Mouse (Mus musculus) limb, embryonic 12.5 days (tissue): ENCODE results near the gene Rnf4. TPM values are rescaled to one million over a fixed set of nuclear protein-coding genes. Genes with fewer than 3 reads are reported as not detected.

Source experiments
- ATAC-seq: fragments of 200-750 bp; cut with Nextera tagmentation; 2 replicates; pipeline ENCODE4 v1.8.0; 2017; ENCODE audit warnings: low read depth, moderate TSS enrichment; ENCODE audit not compliant: insufficient number of reproducible peaks, insufficient read depth, low FRiP score, low TSS enrichment
- H3K27ac ChIP-seq: fragments of 300-500 bp; sonication (generic); 2 replicates; pipeline ENCODE4 v1.5.1; 2016; ENCODE audit warnings: mild to moderate bottlenecking, moderate library complexity
- H3K27me3 ChIP-seq: fragments of 300-500 bp; sonication (generic); 2 replicates; pipeline ENCODE4 v1.6.1; 2016; ENCODE audit warnings: mild to moderate bottlenecking, moderate library complexity
- H3K36me3 ChIP-seq: fragments of 300-500 bp; sonication (generic); 2 replicates; pipeline ENCODE4 v1.6.1; 2016; ENCODE audit warnings: mild to moderate bottlenecking, moderate library complexity
- H3K4me1 ChIP-seq: fragments of 300-500 bp; sonication (generic); replicated peaks from 2 replicates; pipeline ENCODE4 v1.6.1; 2016
- H3K4me2 ChIP-seq: fragments of 300-500 bp; sonication (generic); 2 replicates; pipeline ENCODE4 v1.6.1; 2016; ENCODE audit warnings: mild to moderate bottlenecking, moderate library complexity
- H3K4me3 ChIP-seq: fragments of 300-500 bp; sonication (generic); replicated peaks from 2 replicates; pipeline ENCODE4 v1.5.1; 2016; ENCODE audit warnings: mild to moderate bottlenecking
- H3K9ac ChIP-seq: fragments of 300-500 bp; sonication (generic); replicated peaks from 2 replicates; pipeline ENCODE4 v1.6.1; 2016; ENCODE audit warnings: mild to moderate bottlenecking, moderate library complexity
- H3K9me3 ChIP-seq: fragments of 300-500 bp; sonication (generic); 2 replicates; pipeline ENCODE4 v1.6.1; 2016; ENCODE audit warnings: mild to moderate bottlenecking, moderate library complexity
- WGBS: fragments of 180-500 bp; shearing (Covaris S2); methylation state at CpG from one replicate; pipeline ENCODE4 v1.1.7; 2016; 5-methylcytosine and 5-hydroxymethylcytosine counted together
- polyA plus RNA-seq: library from polyadenylated mRNA; unstranded; fragments of >200 nt; fragmentation: Nextera tagmentation; extraction: Ambion mirVana; gene quantifications from 2 replicates; pipeline ENCODE4 v1.2.1, GENCODE M21; 2016

Rnf4 gene
- polyA plus RNA-seq, 1 experiment from 2014 or later: 181 TPM

GRCm38 (mm10) chr5:34302377-34302776 is 33.7 kb upstream of the Rnf4 start:
- H3K36me3 ChIP-seq: no peaks in the 10 kb centered on the region
- H3K9ac ChIP-seq: no peak overlapping the region
- ATAC-seq: no peak
- no peaks in the 10 kb centered on the region for H3K9me3 ChIP-seq
- no peak overlapping the region for H3K4me3 ChIP-seq
- H3K27me3 ChIP-seq: 0 out of 2 replicates have a peak, but pooled peaks cover 4% of the 10 kb centered on the region
- 85% methylated on average over 7 of the region's 7 CpGs for WGBS
- H3K27ac ChIP-seq: no peak overlapping the region
- no peak overlapping the region for H3K4me2 ChIP-seq
- H3K4me1 ChIP-seq: no peaks in the 10 kb centered on the region

GRCm38 (mm10) chr5:34309016-34309415 is 27.1 kb upstream of the Rnf4 start:
- no peaks in the 10 kb centered on the region for H3K4me1 ChIP-seq
- H3K4me2 ChIP-seq: no peak overlapping the region
- no peak overlapping the region for H3K4me3 ChIP-seq
- no peak overlapping the region for H3K9ac ChIP-seq
- H3K27ac ChIP-seq: no peak overlapping the region
- WGBS: 82% methylated on average over 3 of the region's 3 CpGs
- 0 out of 2 replicates have a peak, but pooled peaks cover 3% of the 10 kb centered on the region for H3K27me3 ChIP-seq
- no peak for ATAC-seq
- H3K36me3 ChIP-seq: no peaks in the 10 kb centered on the region
- H3K9me3 ChIP-seq: no peaks in the 10 kb centered on the region

DNA sequence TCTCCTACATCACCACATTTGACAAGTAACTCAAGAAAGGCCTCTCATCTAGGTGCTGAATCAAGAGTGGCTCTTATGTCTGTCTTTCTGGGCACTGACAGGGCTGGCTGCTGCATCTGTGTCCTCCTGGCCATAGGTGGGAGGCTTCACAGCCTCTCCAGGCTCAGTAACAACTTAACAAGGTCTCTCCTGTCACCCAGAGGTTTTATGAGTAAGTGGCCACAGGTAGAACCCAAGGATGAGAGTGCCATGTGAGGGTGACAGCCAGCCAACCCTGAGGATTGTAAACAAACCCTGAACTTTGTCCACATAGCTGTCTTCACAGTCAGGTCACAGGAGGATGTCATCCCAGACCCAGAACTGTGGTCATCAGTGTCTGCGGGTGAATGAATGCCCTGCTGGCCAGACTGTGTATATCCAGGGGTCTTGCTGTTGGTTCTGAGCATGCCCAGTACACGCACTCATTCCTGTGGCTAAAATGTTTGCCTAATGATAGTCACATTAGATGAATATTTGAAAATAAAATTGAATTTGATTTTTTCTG is 16.5 kb upstream of the Rnf4 start:
- WGBS: 76% methylated on average over 2 of the region's 2 CpGs
- no peaks in the 10 kb centered on the region for H3K27me3 ChIP-seq
- ATAC-seq: no peak
- no peaks in the 10 kb centered on the region for H3K9me3 ChIP-seq
- H3K36me3 ChIP-seq: no peaks in the 10 kb centered on the region
- H3K27ac ChIP-seq: no peak overlapping the region
- no peaks in the 10 kb centered on the region for H3K4me1 ChIP-seq
- H3K9ac ChIP-seq: no peak overlapping the region
- H3K4me2 ChIP-seq: no peak overlapping the region
- no peak overlapping the region for H3K4me3 ChIP-seq

DNA sequence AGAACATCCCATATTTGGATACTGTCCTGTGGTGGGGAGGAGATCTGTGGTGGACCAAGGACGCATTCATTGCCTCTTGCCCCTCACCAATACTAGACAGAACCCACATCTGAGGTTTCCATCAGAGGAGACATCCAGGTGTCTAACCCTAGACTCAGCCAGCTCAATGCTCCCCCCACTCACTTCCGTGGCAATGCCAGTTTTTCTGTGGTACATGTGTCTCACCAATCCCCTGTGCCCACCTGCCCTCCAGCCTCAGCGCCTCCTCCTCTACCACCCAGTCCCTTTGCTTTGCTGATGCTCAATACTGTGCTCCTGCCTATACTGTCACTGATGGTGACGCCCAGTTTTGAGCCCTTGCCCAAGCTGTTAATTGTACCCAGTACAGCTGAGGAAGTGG is 14.9 kb upstream of the Rnf4 start:
- no peak overlapping the region for H3K27ac ChIP-seq
- no peaks in the 10 kb centered on the region for H3K9me3 ChIP-seq
- ATAC-seq: no peak
- no peaks in the 10 kb centered on the region for H3K36me3 ChIP-seq
- no peak overlapping the region for H3K4me2 ChIP-seq
- H3K4me3 ChIP-seq: no peak overlapping the region
- WGBS: 84% methylated on average over 4 of the region's 4 CpGs
- no peaks in the 10 kb centered on the region for H3K27me3 ChIP-seq
- no peak overlapping the region for H3K9ac ChIP-seq
- H3K4me1 ChIP-seq: peaks cover 4% of the 10 kb centered on the region

DNA sequence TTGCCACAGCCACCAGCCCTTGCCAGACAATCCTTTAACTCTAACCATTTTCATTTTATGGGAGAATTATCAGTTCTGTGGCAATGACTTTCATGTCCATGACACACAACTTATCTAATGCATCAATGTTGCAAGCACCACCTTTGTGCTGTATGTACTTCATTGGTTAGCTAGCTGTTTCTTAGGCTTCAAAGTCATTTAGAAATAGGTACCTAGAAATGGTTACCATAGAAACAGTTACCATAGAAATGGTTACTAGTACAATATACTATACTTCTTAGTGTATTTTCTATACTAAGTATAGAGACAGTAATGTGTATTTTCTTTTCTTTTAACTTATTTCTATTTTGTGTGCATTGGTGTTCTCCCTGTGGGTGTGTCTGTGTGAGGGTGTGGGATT is 10.8 kb upstream of the Rnf4 start:
- Histone ChIP-seq H3K36me3 (no peaks in the 10 kb centered on the region), H3K4me2 (no peak overlapping the region), H3K9me3 (no peaks in the 10 kb centered on the region), H3K4me1 (peaks cover 14% of the 10 kb centered on the region), H3K4me3 (no peak overlapping the region), H3K9ac (no peak overlapping the region), H3K27ac (no peak overlapping the region), H3K27me3 (peaks cover 7% of the 10 kb centered on the region; the same call in 1 of the 2 replicates)
- ATAC-seq: no peak

DNA sequence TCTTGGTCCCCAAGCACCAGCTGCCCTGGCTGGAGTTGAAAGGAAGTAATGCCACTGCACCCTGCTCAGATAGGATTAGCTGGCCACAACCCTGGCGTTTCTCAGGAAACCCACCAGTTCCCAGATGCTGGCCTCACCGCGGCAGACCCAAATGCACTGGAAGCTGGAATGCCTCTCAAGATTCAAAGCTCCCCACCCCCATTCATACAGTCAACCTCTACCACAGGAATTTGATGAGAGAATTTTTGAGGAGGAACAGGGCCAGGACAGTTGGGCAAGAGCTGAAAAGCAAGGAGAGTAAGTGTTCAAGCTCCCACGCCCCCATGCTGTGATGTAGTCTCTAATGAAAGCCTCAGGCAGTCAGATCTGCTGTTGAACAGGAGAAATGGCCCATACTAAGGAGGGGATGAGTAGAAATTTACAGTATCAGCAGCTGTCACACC is 9.8 kb upstream of the Rnf4 start:
- H3K9me3 ChIP-seq: no peaks in the 10 kb centered on the region
- 0 out of 2 replicates have a peak overlapping the region, but pooled peaks have one; percentile 31 for H3K27ac ChIP-seq
- peak overlapping the region; percentile 63 for H3K4me2 ChIP-seq
- ATAC-seq: no peak
- 0 out of 2 replicates have a peak overlapping the region, but pooled peaks have one; percentile 36 for H3K4me3 ChIP-seq
- peaks cover 14% of the 10 kb centered on the region for H3K4me1 ChIP-seq
- 26% methylated on average over 4 of the region's 4 CpGs for WGBS
- peaks cover 7% of the 10 kb centered on the region; the same call in 1 of the 2 replicates for H3K27me3 ChIP-seq
- H3K36me3 ChIP-seq: no peaks in the 10 kb centered on the region
- H3K9ac ChIP-seq: no peak overlapping the region

- Histone ChIP-seq H3K4me3 (peak overlapping the region; percentile 36), H3K9me3 (no peaks in the 10 kb centered on the region), H3K9ac (peak overlapping the region; percentile 65), H3K4me1 (peaks cover 14% of the 10 kb centered on the region), H3K36me3 (no peaks in the 10 kb centered on the region), H3K27ac (peak overlapping the region; percentile 29; the same call in 1 of the 2 replicates), H3K4me2 (peak overlapping the region; percentile 63), H3K27me3 (peaks cover 7% of the 10 kb centered on the region; the same call in 1 of the 2 replicates)
- 7% methylated on average over 31 of the region's 31 CpGs for WGBS
- ATAC-seq: peak; percentile 66
These were observed 9.1 kb upstream of the Rnf4 start for GRCm38 (mm10) chr5:34326875-34327576.

- Histone ChIP-seq H3K4me1 (peaks cover 15% of the 10 kb centered on the region), H3K9ac (no peak overlapping the region), H3K27me3 (peaks cover 7% of the 10 kb centered on the region; the same call in 1 of the 2 replicates), H3K4me2 (no peak overlapping the region), H3K27ac (no peak overlapping the region), H3K9me3 (no peaks in the 10 kb centered on the region), H3K4me3 (no peak overlapping the region), H3K36me3 (no peaks in the 10 kb centered on the region)
- 88% methylated on average over 2 of the region's 2 CpGs for WGBS
- ATAC-seq: no peak
These were observed 6.0 kb upstream of the Rnf4 start for GRCm38 (mm10) chr5:34330136-34330535.

- H3K9me3 ChIP-seq: no peaks in the 10 kb centered on the region
- peaks cover 16% of the 10 kb centered on the region for H3K4me1 ChIP-seq
- no peak overlapping the region for H3K27ac ChIP-seq
- no peak overlapping the region for H3K9ac ChIP-seq
- WGBS: 83% methylated on average over 1 of the region's 1 CpGs
- H3K4me3 ChIP-seq: no peak overlapping the region
- H3K36me3 ChIP-seq: peaks cover 6% of the 10 kb centered on the region; the same call in 1 of the 2 replicates
- ATAC-seq: no peak
- no peak overlapping the region for H3K4me2 ChIP-seq
- no peaks in the 10 kb centered on the region for H3K27me3 ChIP-seq
These were observed 2.0 kb upstream of the Rnf4 start for GRCm38 (mm10) chr5:34334081-34334480.

DNA sequence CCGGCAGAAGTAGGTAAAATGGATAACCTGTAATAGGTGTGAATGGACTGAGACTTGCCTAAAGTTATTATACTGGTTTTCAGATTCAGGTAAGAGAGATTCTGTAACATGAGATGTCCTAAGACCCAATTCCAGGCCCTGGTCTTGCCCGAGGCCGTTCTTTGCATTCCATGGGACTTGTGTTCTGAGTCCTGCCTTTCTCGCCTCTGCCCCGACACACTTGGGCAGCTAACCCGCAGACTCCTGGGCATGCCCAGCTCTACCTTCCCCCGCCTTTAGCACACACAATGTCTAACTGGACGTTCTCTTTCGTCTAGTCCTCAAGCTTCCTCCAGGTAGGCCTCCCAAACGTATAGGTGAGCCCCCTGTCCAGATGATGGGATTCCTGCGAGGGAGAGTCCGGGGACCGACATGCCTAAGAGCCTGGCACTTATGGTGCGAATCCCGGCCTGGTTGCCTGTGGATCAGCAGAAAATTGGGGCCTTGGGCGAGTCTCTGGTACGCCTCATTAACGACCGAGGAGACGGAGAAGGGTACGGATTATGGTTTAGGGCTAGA is 471 bp upstream of the Rnf4 start:
- H3K4me2 ChIP-seq: peak overlapping the region; percentile 82
- WGBS: 2% methylated on average over 21 of the region's 21 CpGs

DNA sequence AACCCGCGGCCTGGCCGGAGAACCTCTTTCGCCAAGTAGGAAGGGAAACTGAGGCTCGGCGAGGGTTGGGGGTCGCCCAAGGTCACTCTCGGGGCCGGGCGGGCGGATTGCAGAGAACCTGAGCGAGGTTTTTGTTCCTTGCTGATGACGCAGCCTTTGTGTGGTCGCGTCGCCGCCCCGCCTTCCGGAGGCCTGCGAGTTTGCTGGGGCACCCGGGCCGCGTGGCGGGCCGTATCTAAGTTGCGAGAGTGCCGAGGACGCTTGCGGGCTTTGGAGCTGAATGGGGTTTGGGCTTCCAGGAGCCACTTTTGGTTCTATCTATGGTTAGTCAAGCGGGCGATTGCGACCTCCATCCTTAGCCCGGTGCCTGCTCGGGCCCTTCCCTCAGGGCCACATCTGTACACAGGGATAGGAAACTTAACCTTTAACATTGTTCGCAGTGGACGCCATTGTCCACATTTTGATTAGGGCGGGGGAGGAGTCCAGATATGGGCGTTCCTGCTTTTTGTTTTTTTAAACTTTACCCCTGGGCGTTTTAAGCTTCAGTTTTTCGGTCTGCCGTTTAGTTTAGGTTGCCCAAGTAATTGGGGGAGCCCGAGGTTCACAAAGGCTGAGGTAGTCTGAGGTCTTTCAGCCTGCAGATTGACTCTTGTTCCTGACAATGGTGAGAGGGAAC is 824 bp downstream of the Rnf4 start:
- H3K4me2 ChIP-seq: peak overlapping the region; percentile 85
- peak overlapping the region; percentile 96 for H3K27ac ChIP-seq
- no peaks in the 10 kb centered on the region for H3K27me3 ChIP-seq
- under 1% methylated on average over 42 of the region's 42 CpGs for WGBS
- ATAC-seq: 0 out of 2 replicates have a peak, but pooled peaks have one; percentile 27
- H3K4me1 ChIP-seq: peaks cover 16% of the 10 kb centered on the region
- no peaks in the 10 kb centered on the region for H3K9me3 ChIP-seq
- peaks cover 6% of the 10 kb centered on the region for H3K36me3 ChIP-seq
- peak overlapping the region; percentile 95 for H3K9ac ChIP-seq
- H3K4me3 ChIP-seq: peak overlapping the region; percentile 95

More for the DNA sequence above, 471 bp upstream of the Rnf4 start:
- H3K36me3 ChIP-seq: peaks cover 6% of the 10 kb centered on the region
- peak overlapping the region; percentile 93 for H3K9ac ChIP-seq
- no peaks in the 10 kb centered on the region for H3K27me3 ChIP-seq
- no peaks in the 10 kb centered on the region for H3K9me3 ChIP-seq
- peak overlapping the region; percentile 95 for H3K4me3 ChIP-seq
- ATAC-seq: peak; percentile 72
- H3K4me1 ChIP-seq: peaks cover 16% of the 10 kb centered on the region
- H3K27ac ChIP-seq: peak overlapping the region; percentile 89
